Mouse (Mus musculus) testis, postnatal 10 days (tissue): ENCODE measurements around the gene Ppp1r9a.

Experiments used
- DNase-seq: peaks from one replicate; pipeline ENCODE4 v3.0.0; 2021; ENCODE audit warnings: low spot score

The Ppp1r9a gene

DNA sequence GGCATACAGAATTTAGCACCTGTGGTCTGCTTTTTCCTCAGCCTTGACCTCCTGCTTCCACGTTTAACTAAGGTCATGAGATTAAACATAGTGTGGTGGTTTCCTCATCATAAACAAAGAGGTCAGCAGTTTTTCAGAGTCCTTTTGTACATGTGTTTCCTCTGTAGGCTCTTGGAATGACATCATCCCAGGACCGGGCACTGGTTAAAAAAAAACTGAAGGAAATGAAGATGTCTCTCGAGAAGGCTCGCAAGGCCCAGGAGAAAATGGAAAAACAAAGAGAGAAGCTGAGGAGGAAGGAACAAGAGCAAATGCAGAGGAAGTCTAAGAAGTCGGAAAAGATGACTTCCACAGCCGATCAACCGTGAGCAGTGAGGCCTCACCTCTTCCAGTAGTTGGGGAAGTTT lies 256.7 kb downstream of the Ppp1r9a start:
- no peak for DNase-seq

DNA sequence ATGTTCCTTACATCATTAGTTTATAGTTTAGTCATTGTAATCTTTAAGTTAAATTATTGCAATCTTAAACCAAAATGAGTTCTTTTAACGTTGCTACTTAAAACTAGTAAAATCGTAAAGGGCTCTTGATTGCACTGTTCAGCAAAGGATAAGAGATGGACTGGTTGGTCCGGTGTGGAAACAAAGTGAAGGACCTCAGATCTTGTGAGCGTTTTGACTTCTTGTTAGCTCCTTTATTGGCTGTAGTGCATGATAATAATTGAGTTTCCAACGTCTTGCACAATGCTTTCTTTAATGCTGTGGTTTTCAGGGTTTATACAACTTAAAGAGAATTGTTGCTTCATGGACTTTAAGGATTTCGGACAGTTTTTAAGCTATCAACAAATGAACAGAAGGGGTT lies 259.3 kb downstream of the Ppp1r9a start:
- DNase-seq, result no peak

DNA sequence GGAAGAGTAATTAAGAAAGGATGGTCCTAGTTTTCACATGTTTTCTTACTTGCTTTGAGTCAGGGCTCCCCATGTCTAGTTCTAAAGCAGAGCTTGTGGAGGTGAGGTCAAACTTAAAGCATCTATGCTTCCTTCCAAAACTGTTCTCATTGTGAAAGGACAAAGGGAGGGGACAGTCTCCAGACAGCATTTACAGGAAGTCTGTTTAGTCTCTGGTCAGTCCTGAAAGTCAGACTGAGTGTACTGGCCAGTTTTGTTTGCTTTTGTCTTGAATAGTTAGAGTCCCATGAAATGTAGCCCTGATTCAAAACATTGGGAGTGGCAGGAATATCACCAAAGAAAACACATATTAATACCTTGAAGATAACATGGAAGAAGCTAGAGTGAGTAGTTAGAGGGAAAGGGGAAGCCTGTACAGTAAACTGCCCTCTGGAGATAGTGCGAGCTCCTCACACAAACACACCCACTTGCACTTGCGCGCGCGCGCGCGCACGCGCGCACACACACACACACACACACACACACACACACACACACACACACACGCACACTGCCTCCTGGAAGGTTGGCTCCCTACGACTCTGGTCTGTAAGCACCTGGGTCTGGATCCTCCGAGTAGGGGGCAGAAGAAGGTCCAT lies 260.9 kb downstream of the Ppp1r9a start:
- DNase-seq, result no peak

DNA sequence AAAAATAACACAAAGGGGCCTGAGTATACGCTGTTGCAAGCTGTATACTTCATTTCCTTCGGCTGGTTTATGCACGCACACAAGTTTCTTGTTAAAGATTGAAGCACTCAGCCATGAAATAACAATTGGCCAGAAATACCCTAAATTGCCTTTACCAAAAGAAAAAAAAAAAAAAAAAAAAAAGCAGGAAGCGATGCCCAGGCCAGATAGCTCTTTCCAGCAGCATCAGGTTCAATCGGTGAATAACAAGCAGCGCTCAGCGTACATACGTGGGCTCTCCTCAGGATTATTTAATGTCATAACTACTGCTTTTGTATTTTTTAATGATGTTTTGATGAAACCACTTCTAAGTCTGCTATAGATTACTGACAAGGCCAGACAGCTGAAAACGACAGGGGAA lies 262.1 kb downstream of the Ppp1r9a start:
- DNase-seq, result no peak

DNA sequence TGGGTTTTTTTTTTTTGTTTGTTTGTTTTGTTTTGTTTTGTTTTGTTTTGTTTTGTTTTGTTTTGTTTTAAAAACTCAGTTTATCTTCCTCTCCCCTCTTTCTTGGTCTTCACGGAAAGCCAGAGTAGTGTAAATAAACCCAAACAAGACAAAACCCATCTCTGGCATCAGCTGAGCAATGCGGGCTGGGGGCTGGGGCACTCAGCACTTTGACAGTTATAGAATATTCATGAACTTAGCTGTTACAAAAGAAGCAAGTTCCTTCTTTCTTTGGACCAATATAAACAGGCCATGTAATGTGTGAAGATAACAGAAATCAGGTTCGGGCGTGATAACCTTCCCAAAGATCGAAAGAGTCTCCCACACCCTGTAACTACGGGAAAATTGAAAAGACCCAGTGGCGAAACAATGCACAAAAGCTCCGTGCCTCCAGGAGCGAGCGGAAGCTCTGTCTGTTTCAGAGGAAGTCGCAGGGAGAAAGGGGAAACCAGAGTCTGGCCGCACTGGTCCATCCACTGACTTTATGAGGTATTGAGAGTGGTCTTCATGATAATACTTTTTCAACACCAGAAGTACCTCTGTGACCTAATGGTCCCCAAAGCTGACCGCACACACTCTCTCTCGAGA lies 264.4 kb downstream of the Ppp1r9a start:
- no peak for DNase-seq

DNA sequence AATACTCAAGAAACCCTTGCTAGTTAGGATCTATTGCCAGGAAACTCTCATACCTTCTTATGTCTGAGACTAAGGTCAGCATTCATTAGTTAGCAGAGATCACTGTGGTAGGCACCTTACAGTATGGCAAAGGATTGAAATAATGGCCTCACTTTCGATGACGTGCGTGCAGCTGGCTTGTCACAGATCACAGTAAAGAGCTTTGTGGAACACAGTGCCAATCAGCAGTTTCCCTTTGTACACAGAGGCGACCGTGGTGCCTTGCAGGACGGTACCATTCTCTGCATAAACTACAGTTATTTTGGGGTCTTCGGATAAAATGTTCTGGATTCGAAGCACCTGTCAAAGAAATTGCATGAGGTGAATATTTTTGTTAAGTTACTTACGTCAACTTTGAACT lies 265.4 kb downstream of the Ppp1r9a start:
- DNase-seq, result no peak

DNA sequence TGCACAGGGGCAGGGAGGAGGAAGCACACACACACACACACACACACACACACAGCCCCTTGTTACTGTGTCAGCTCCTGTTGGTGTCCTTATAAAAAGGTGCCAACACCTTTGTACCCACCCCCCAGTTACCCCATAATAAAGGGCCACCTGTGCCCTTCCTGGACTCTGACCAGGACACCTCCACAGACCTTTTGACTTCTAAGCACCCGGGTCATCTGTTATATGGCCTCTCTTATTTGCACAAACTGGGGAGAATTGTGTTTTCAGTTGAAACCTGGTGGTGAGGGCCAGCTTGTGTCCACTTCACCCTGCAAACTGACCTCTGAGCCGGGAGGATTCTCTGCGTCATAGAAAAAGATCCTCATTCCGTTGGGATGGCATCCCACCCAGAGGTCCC lies 268.7 kb downstream of the Ppp1r9a start:
- no peak for DNase-seq

DNA sequence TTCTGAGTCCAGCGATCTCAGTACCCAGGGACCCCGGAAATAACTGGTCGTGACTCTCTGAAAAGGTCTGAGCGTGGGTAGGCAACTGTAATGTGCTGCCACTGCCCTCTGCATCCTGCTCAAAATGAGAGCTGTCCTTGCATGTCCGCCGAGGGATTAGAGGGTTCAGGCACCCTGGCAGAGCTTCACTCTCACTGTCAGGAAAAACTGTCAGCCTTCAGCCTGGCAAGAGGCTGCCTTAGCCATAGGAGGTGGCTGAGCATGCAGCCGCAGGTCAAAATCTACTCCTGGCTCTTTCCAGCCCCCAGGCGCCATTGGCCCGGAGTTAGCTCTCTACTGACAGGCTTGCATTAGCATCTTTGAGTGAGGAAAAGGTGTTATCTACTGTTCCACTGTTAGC lies 269.9 kb downstream of the Ppp1r9a start:
- no peak for DNase-seq

DNA sequence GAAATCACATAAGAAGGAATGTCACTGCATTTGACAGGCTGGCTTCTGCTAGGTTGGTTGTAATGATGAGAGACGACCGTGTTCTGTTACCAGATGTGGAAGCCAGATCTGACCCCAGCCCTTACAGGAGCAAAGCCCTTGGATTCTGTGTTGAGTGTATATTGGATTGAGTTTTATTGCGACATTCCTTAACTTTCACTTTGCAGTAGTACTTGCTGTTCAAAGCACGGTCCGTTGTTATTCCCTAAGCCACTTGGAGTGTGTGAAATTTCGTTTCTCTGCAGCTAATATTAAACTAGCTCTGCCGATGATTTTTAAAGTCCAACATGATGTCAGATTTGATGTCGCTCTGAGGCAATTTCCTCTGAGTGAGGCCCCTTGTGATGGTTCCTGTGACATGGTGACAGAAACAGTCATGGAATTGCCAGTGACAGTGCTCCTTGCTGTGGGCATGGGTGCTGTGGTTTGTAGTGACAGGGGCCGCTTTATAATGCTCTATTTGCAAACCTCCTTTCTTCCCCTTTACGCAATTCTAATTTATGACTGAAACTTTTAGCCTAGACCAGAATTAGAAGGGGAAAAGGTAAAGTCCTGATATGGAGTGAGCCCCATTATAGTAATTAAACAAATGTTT lies 271.6 kb downstream of the Ppp1r9a start:
- no peak for DNase-seq

DNA sequence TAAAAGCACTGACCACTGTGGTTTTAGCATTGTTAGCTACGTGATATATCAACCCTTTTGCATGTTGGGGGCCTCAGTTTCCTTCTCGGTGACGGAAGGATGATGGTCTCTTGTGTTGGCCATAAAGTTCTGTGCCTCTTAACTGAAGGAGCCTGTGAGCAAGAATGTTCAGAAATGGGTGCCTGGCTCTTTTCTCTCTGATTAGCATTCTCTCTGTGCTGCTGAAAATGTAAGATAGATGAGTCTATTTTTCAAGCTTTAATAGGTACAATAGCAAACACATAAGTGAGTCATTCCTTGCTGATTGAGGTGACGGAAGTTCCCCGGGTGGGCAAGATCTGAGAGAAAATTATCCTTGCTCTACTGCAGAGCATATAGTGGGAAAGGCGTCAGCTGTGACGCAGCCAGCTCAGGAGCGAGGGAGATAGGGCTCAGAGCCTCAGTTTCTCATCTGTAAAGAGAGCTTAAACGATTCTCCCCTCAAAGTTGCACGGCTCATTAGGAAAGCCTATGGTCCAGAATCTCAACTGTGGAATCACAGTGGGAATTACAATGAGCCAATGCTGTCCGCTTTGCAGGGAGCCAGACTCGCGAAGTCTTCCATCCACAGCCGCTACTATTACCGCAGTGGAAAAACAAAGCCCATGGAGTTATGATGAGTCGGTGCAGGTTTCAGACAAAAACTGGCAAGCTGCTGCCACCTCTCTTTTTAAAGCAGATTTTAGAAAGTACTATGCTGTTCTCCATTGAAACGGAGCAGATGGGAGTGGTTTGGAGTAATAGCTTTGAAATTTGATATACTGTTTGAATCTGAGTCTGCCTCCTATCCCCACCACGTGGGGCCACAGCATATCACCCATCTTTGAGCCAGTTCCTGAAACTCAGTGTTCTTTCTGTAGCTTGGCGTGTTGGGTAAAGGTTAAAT lies 275.5 kb downstream of the Ppp1r9a start:
- DNase-seq, result no peak

DNA sequence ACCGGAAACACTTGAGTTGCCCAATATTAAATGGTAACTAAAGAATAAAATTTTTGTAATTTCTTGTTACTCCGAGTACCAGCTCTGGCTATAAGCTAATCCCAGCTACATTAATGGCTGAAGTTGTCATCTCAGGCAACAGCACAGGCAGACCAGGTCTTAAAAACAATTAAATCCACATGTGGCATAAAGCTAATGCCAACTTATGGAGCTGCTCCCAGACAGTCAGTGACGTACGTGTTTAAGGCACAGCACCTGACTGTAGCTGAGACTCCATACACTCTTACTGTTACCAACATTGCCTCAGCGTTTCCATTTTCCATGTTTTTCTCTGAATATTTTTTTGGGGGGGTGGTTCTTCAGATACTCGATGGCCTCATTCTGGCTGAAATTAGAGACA lies 276.5 kb downstream of the Ppp1r9a start:
- no peak for DNase-seq

DNA sequence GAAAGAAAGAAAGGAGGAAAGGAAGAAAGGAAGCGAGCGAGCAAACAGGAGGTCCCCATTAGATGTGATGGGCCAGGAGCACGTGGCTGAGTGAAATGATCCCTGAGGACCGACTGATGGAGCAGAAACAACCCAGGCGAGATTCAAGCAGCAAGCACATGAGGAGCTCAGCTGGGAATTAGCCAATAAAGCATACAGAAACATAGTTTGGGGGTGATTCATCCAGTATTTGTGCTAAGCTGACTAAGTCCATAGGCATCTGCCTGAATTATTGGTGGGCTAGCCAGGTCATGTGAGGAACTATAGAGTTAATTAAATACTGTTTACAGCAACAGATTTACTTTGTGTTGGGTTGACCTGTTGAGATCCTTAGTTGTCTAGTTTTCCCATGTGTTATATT lies 277.9 kb downstream of the Ppp1r9a start:
- no peak for DNase-seq

DNA sequence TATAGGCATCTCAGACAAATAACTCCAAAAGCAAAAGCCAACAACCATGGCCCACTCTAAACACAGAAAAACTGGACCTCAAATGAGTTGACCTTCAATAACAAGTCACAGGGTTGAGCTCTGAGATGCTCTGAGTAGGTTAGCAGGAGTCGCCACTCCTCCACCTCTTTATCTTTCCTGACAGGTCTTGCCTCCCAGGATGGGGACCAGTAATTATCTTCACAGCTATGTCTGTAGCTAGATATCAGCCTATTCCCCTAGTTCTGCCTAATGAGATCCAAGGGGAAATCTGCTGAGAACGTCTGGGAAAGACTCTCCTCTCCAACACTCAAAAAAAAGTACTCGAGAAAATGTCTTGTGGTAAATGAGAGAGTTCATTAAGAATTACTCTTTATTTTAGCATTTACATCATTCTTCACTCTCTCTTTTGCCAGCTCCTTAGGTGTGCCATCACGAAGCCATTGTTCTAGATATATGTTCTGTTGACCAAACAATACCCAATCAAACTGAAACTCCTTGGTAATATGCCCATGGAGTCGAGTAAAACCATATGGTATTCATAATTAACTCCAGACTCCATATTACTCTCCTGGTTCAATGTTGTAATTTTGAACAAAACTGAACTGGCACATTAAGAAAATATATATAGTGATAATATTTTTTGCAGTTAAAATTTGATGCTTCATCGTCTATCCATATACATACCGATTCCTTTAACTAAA lies 283.7 kb downstream of the Ppp1r9a start:
- no peak for DNase-seq

DNA sequence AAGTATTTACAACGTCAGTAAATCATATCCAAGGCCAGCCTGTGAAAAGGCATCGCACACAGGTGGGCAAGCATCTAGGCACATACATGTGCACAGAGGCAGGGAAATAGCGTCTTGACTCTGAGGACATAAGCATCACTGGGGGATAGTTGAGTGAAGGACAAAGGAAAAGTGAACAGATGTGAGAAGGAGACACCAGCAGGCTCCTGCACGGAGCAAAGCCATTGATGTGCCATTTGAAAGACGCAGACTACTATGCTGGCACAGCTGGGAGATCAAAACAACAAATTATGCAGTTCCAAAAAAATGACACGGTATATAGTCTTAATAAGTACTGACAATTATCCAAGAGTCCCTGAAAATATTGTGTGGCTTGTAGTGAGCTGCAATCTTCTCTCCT lies 284.9 kb downstream of the Ppp1r9a start:
- DNase-seq, result no peak

DNA sequence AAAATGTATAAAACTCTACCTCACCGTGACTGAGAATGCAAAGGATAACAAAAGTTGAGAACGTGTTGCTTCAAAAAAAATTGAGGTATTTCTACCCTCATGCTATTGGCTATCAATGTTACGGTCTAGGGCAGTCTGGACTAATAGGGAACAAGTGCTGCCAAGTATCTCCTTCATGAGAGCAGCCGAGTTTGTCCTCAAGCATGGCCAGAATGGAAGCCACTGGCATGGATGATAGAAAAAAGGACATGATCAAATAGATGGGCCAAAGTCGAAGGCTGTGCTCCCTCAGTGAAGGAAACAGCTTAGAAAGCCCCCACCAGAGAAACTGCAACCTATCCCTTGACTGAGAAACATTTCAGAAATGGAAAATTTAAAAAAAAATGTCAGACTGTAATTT lies 285.3 kb downstream of the Ppp1r9a start:
- no peak for DNase-seq

DNA sequence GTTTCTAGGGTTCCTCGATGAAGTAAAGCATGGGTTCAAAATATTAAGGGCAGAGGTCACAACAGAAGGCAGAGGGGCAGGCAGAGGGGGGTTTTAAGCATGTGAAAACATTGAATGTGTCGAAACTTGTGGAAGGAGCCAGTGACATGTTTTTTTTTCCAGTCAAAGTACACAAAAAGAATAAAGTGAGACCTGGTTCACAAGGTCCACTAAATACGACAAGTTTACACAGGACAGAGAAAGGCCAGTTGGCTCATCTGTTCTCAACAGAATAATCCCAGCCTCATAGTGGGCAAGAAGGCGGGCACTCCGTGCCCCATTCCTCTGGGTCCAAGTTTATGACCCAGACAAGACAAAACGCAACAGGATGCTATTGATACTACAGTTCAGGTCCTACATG lies 286.2 kb downstream of the Ppp1r9a start:
- DNase-seq, result no peak

DNA sequence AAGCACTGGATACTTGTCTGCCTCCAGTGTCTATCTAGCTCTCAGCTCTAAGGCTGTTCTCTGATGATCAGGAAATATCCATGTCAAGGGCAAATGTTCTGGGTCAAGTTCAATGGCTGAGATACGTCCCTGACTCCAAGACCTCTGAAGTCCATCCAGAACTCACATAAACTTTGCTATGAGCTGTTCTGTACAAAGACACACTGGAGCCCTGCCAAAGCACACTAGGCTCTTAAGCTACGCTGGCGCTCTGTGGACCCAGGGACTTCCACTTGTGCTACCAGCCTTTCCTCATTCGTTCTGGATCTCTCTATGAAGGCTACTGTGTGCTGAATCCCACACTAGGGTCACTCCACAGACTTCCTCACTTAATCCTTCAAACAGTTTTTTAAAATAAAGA lies 286.8 kb downstream of the Ppp1r9a start:
- DNase-seq, result peak; percentile 63

DNA sequence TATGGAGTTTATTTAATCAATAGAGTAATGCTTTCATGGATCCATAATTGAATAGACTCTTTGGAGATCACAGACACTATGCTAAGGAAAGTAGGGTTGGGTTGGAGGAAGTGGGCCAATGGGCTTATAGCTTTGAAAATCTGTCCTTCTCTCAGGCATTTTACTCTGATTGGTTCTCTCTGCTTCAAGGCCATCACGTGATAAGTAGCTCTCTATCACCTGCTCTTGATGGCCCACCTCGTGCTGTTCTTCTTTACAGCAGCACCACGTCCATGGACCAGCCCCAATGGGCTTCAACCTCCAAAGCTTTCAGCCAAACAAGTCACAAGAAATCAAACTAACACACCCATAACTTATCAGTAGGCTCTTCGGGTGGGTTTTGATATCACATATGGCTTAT lies 288.0 kb downstream of the Ppp1r9a start:
- DNase-seq, result no peak

DNA sequence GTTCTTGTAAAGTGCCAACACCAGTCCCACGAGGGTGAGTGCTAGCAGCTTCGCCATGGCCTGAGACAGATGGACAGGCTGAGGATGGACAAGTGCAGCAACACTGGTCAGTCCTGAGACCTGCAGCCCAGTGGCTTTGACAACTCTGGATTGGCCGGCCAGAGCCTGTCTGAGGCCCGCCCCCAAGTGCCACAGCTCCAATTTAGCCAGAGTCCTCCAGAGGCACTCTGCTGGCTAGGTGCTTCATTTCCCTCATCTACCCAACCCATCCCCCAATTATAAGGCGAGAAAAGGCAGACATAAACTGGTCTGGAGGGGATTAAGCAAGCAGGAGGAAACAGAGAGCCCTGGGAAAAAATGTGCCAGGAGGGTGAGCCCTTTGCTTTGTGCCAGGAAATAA lies 291.0 kb downstream of the Ppp1r9a start, which contains the start of gene Pon1:
TSS of gene Pon1 (minus strand) at position 254 of the 400 bp plus-strand sequence.
- DNase-seq, result no peak

DNA sequence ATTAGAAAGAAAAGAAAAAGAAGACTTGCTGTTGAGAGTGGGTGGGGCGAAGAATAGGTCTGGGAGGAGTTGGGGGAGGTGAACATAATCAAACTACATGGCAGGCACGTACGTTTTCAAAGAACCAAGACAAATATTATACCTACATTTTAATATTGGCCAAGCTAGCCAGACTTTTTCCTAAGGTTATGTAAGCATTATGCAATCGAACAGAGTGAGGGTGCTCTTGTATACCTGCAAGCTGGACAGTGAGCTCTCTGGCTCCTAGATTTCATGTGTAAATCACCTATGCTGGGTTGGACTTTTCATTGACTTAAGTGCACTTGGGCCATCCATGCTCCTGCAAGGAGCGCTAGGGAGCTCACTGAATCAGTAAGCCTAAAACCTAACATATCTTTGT lies 295.9 kb downstream of the Ppp1r9a start:
- DNase-seq, result no peak

DNA sequence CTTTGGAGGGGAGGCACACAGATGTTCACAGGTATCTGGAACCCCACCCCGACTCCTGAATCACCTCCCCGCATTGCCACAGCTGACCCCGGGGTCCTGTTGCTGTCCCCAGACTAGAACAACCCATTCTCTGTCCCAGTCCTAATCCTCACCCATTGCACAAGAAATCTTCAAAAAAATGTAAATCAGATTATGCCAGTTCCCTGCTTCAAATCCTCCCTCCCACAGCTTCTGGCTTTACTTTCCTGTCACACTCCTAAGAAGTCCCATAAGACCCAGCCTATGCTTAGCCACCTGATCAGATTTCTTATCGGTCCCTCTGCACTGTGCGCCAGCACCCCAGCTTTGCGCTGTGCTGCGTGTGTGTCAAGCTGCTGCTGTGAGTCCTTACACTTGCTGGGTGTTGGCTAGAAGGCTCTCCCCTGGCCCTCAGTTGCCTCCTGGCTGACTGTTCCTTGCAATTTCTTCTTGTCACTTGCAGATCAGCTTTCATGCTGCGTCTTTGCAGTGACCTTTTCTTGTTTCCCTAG lies 296.7 kb downstream of the Ppp1r9a start:
- DNase-seq, result no peak

DNA sequence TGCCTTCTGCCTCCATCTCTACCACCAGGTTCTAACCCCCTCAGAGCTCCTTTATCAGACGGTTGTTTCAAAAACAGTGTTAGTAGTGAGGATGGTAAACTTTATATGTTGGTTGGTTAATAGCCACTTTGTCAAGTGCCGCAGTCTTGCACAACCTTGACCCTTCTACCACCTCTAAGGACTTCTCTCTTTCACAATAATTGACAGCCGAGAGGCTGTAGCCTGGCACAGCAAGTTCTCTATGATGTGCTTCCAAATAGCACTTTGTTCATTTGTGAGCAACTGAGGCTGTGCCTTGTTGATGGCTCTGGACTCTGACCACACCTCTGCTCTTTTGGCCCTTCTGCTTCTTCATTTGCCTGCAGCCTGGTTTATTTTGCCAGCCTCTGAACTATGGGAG lies 297.2 kb downstream of the Ppp1r9a start:
- no peak for DNase-seq
